Mouse (Mus musculus): ENCODE measurements at regions not wholly inside any gene's neighbourhood (a gene's known extent, or its start where the extent isn't known, plus 50 kb on each side); places are given as distances from the start of the nearest gene placed in this dataset.

DNA sequence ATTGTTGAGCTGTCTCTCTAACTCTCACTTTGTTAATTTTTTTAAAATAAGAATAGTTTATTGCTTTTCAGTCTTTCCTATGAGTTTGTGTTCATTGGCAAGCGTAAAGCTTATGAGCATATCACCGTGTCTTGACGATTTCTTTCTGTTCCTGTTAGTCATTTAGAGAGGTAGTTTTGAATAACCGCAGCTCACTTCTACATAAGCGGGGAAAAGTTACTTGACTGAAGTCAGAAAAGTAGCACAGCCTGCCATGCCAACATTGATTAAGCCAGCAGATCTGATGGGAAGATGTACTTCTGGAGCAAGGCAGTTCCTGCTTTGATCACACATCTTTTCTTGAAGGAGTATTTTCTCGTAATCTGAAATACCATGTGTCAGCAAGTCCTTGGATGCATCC is 215.5 kb downstream of the Antxr2 start:
- no peak for TF ChIP-seq POLR2A (IDR thresholded peaks at IDR 0.05; ENCODE audit: borderline replicate concordance, extremely low read depth, insufficient read depth, insufficient read length, poor library complexity, severe bottlenecking)
- TF ChIP-seq CTCF (IDR thresholded peaks at IDR 0.05; ENCODE audit: borderline replicate concordance, extremely low read depth, insufficient read depth, insufficient read length), result no peak
